Mouse (Mus musculus): ENCODE results near the gene Bnc2.

- TF ChIP-seq POLR2A (IDR thresholded peaks at IDR 0.05; ENCODE audit: insufficient read length, low read depth) (no peak), REST (IDR thresholded peaks at IDR 0.05; ENCODE audit: insufficient read depth, insufficient read length) (no peak), TCF3 (IDR thresholded peaks at IDR 0.05; ENCODE audit: insufficient read length, low read depth) (no peak), POLR2AphosphoS2 (IDR thresholded peaks at IDR 0.05; ENCODE audit: insufficient read length, low read depth) (no peak), MAX (IDR thresholded peaks at IDR 0.05; ENCODE audit: low read depth) (no peak), TCF12 (IDR thresholded peaks at IDR 0.05; ENCODE audit: insufficient read depth, poor library complexity, severe bottlenecking) (no peak), E2F4 (IDR thresholded peaks at IDR 0.05; ENCODE audit: insufficient read depth) (no peak), USF1 (IDR thresholded peaks at IDR 0.05; ENCODE audit: low read depth) (no peak), MYOG (IDR thresholded peaks at IDR 0.05; ENCODE audit: control insufficient read depth in 1 of 3, insufficient read depth in 1 of 3, insufficient read length in 2 of 3, low read depth in 2 of 3) (no peak), SRF (IDR thresholded peaks at IDR 0.05; ENCODE audit: control insufficient read depth, insufficient read length, low read depth) (no peak), CEBPB (IDR thresholded peaks at IDR 0.05; ENCODE audit: insufficient read depth, poor library complexity, severe bottlenecking) (no peak)
These were observed 442.7 kb downstream of the Bnc2 start for GRCm38 (mm10) chr4:84232346-84232745.
